Mouse (Mus musculus) ZHBTc4 (cell line): ENCODE measurements around the gene Epop.

Experiments used
- DNase-seq: peaks from one replicate; pipeline ENCODE4 v3.0.0-alpha.2; 2011; ENCODE audit warnings: low read depth, low spot score

Epop gene

DNA sequence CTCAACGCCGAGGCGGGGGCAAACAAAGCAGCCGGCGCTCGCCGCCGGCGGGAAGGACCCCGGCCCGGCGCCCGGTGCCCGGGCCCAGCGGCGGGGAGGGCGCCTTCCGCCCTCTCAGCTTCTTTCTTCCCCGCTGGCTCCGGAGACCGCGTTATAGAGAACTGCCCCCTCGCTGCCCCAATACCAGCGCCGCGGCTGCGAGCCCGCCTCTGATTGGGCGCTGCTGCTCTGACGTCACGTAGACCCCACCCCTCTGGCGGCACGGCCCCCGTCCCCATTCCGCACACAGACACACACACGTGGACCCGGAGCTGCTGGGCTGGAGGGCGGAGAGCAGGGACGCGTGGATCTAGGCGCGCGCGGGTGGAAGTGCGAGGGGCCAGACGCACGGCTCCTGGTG, at the start of gene Epop:
Gene Epop (minus strand): TSS at position 127 of the 400 bp plus-strand sequence.
- DNase-seq, result peak; percentile 95

DNA sequence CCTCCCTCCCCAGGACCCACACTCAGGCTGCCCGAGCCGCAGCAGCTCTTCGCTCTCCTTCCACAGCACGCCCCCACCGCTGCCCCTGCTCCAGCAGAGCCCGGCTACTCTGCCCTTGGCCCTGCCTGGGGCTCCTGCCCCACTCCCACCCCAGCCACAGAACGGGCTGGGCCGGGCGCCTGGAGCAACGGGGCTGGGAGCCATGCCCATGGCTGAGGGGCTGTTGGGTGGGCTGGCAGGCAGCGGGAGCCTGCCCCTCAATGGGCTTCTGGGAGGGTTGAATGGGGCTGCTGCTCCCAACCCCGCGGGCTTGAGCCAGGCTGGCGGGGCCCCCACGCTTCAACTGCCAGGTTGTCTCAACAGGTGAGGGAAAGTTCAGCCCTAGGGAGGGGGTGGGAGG, 48.8 kb upstream of the Epop start:
- no peak for DNase-seq

DNA sequence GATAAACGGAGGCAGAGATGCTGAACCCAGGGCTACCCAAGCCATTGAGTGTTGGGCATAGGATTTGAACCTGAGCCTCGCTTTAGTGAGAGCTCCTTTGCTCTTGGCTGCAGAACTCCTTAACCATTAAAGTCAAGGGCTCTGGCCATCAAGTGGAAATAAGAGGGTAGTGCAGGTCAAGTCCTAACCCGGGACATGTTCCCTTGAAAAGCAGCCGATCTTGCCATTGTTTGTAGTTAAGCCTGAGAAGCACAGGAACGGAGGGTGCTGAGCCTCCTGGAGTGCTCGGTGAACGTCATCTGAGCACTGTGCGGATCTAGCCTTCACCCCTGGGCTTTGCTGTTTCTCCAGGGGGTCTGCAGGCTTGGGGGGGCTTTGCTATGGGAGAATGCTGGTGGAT, 48.3 kb upstream of the Epop start:
- peak; percentile 89 for DNase-seq

DNA sequence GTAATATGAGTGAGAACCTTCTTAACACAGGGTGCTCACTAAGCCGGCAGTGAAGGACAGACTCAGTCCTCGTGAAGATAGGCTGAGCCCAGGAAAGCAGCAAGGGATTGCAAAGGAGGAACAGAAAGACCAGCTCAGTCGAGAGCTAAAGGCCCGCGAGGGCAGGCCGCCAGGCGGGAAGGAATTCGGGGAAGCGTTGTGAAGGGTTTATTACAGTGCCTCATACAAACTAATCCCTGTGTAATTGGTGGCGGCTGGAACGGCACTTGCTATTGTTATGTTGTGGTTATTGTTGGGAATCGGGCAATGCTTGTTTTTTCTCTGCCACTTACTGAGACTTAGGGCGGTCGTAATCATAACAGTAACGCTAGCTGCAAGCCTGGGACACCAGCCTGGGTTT, 47.9 kb upstream of the Epop start:
- DNase-seq, result peak; percentile 28

DNA sequence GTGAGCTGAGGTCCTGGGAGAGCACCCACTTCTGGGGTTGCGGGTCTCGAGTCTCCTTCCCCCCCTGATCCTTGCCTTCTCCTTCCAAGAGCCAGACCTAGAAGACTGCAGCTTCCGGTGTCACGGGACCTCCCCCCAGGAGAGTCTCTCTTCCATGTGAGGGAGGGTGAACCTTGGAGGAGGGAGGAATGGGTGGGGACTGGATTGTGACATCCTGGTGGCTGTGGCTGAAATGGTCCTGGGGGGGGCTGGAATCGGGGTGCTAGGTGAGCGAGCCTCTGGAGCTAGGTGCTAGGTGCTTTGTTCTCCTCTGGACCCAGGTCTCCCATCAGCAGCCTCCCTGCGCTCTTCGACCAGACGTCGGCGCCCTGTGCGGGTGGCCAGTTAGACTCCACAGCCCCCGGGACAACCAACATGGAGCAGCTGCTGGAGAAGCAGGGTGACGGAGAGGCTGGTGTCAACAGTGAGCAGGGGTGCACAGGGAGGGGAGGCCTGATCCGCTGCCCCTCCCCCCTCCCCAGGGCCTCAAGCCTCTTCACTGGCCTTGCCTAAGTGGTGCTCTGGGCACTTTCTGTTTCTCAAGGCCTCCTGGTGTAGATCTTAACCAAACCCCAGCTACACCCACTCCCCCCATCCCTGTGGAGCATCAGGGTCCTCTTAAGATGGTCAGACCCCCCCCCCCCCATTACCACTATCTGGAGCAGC, 46.7 kb upstream of the Epop start:
- DNase-seq, result peak; percentile 48

DNA sequence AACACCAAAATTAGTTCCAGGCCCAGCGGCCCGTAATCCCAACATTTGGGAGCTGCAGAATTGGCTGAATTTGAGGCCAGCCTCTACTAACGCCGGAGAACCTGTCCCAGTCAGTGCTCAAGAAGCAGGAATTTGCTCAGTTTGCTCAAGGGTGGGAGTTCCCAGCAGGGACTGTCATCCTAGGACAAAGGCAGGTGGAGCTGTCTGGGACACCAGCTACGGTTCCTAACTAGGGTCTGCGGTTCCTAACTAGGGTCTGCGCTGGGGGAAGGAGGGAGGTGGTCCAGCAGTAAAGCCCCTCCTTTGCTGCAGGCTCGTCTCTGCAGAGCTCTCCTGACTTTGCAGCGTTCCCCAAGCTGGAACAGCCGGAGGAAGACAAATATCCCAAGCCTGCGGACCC, 43.6 kb upstream of the Epop start:
- peak; percentile 76 for DNase-seq

DNA sequence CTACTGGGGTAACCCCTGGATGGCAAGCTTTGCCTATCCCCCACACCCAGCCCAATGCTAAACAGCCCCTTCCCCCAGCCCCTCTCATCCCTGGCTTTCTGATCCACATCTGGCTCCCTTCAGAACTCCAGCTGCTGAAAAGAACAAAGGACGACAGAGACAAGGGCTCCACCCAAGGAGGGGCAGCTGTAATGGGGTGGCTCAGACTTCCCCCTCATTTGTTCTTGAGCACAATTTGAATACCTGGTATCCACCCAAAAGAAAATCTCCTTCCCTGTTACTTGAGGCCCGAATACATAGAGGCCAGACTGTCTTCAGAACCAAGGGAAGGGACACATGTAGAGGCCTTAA, 41.6 kb upstream of the Epop start:
- DNase-seq, result peak; percentile 83

DNA sequence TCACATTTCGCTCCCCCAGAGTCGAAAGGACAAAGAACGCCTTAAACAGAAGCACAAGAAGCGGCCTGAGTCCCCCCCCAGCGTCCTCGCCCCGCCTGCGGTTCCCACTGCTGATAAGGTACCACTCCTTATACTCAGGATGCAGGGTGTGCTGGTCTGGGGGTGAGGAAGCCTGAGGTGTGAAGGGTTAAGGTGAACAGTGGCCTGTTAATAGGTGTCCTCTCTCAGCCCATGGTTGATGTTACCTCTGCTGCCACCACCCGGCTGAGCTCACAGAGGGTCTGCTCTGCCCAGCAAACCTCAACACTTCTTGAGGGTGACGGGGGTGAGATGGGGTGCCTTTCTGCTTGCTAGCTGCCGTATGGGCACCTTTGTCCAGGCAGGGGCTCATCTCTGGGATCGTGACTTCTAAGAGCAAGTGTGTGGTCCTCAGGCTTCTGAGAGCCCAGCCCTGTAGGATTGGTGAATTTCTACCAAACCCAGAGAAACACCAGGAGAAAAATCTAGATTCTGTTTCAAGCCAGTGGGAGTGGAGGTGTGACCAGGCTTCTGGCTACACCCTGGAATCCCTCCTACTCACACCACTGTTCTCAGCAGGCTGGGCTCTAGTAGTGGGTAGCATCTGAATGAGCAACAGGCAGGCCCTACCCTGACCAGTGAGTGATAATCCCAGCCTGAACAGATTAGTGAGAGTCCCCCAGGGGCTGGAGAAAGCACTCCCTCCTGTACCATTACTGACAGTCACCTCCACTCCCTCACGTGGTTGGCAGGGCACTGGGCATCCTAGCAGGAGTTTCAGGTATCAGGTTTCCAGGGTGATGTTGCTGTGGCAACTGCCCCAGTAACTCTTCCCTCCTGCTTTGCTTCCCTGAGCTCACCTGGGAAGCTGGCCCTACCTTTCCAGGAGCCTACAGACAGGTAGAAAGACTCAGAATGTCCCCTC, 41.0 kb upstream of the Epop start:
- DNase-seq, result peak; percentile 80

DNA sequence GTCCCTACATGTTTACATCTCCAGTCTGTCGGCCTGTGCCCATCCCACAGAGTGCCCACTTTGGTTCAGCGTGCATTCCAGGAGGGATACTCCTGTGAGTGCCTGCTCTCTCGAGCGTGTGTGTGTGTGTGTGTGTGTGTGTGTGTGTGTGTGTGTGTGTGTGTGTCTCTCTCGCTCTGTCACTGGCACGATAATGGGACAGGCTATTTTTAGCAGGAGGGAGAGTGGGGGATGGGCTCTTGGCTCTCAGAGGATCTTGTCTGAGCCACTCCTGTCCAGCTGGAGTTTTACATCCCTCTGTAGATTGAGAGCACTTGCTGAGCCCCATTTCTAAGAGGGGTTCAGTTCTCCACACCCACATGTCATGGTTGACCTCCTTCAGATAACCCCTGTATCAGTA, 40.3 kb upstream of the Epop start:
- peak; percentile 39 for DNase-seq

DNA sequence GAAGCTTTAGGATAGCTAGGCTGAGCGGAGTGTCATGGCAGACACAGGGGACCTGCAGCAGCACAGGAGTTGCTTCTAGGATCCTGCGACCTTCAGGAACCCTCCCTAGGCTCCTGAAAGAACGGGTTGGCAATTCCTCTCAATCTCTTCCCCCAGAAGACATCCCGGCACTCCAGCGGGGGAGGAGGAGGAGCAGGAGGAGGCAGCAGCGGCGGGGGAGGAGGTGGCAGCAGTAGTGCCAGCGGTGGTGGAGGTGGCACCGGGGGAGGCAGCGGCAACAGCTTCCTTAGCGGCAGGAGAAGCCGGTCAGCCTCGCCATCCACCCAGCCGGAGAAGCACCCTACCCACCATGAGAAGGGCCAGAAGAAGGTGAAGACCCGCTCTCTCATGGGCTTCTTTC, 39.8 kb upstream of the Epop start:
- peak; percentile 38 for DNase-seq

DNA sequence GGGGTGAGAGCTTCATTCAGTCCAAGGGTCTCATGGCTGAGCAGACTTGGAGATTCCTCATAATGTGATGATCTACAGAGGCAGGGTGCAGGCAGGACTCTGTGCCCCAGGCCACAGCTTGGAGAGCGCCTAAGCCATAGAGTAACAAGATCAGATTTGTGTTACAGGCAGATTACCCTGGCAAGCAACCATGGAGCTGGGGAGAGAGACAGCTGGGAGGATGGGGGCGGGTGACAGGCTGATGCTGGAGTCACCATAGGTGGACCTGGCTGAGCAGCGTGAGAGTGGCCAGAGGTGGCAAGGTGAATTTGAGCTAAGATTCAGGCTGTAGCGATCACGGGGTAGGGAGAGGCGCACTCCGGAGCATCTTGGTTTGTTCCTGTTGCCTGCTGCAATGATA, 38.7 kb upstream of the Epop start:
- DNase-seq, result no peak

DNA sequence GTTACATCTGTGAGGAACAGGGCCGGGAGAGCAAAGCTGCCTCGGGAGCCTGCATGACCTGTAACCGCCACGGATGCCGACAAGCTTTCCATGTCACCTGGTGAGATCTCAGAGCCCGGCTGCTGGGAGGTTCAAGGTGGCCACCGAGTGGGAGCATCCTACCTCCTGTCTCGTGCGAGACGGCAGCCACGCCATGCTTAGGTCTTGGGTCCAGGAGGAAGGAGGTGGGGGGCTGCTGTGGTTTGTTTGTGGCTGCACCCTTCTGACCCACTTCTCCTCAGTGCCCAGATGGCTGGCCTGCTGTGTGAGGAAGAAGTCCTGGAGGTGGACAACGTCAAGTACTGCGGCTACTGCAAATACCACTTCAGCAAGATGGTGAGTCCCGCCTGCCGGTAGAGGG, 37.3 kb upstream of the Epop start:
- peak; percentile 16 for DNase-seq

DNA sequence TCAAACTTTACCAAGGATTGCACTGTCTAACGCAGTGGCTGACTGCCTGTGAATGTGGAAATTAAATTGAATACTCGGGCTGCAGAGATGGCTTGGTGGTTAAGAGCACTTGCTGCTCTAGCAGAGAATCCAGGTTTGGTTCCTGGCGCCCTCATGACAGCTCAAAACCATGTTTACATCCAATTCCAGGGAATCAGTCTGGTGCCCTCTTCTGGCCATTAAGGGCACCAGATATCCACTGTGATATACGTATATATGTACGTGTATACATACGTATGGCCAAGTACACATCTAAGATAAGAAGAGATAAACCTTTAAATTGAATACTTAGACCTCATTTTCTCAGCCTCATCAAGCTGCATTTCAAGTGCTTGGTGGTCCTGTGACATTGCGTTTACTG, 36.7 kb upstream of the Epop start:
- DNase-seq, result peak; percentile 84

DNA sequence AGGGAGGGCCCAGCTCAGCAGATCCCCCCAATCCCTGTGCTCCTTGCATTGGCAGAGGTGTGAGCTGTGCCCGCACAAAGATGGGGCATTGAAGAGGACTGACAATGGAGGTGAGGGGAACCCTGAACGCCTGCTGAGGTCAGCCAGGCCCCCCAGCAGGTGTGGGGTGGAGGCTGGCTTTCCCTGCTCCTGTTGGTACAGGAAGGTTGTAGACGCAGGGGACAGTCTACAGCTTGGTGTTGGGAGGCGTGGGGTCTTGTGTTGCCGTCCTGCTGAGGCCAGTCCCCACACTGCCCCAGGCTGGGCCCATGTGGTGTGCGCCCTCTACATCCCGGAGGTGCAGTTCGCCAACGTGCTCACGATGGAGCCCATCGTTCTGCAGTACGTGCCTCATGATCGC, 35.9 kb upstream of the Epop start:
- DNase-seq, result peak; percentile 39

DNA sequence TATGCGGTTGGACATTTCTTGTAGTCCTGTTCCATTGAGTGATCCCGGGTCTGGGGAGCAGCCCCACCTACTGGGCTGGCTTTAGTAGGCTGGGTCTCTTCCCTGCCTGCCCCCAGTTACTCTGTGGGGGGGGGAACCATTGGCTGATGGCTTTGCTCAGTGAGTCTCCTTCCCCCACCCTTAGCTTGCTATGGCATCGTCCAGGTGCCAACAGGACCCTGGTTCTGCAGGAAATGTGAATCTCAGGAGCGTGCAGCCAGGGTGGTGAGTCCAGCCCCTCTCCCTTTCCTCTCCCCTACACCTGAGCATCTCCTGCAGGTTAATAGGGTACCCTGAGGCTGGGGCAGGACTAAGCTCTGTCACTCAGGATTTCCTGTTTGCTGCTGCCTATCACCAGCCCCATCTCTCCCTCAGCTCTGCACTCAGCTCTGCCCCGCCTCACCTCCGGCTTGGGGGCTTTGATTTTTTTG, 35.3 kb upstream of the Epop start:
- DNase-seq, result peak; percentile 79

DNA sequence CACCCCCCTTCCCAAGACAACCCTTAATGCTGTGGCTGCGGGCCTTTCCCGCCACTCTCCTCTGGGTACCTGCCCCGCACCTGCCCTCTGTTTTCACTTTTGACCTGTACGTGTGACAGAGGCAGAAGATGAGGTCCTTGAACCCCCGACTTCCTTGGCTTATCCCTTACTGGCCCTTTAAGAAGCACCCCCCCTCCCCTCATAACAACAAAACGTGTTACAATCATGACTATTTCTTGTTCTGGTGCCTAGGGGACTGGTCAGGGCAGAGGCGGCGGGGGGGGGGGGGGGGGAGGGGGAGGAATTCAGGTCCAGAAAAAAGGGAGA, 34.8 kb upstream of the Epop start:
- DNase-seq, result no peak

DNA sequence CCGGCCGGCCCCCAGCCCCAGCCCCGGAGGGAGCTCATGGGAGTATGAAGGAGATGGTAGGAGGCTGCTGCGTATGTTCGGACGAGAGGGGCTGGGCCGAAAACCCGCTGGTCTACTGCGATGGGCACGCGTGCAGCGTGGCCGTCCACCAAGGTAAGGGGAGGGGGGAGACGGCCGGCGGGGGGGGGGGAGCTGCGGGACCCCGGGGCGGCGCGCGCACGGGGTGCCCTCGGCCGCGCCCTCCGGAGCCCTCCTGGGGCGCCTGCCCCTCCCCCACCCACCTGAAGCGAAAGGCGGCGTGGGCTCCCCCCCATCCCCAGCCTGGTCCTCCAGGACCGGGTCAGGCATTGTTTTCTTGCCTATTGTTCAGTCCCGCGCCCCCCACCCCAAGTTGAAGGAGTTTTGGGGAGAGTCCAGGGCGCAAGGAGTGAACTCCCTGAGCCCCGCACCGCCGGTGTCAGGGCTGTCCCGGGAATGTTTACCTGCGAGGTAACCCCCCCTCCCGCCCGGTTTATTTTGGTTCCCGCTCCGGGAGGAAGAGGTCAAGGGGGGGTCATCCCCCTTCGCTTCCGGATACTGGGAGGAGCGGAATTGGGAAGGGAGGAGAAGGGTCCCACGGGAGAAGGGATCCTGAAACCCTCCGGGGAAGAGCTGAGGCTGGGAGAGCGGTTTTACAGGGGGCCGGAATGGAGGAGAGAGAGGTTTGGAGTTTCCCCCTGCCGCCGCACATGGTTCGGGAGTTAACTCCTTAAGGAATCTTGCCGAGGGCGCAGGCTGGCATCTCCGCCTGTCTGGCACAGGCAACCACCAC, 34.2 kb upstream of the Epop start:
- DNase-seq, result peak; percentile 84

DNA sequence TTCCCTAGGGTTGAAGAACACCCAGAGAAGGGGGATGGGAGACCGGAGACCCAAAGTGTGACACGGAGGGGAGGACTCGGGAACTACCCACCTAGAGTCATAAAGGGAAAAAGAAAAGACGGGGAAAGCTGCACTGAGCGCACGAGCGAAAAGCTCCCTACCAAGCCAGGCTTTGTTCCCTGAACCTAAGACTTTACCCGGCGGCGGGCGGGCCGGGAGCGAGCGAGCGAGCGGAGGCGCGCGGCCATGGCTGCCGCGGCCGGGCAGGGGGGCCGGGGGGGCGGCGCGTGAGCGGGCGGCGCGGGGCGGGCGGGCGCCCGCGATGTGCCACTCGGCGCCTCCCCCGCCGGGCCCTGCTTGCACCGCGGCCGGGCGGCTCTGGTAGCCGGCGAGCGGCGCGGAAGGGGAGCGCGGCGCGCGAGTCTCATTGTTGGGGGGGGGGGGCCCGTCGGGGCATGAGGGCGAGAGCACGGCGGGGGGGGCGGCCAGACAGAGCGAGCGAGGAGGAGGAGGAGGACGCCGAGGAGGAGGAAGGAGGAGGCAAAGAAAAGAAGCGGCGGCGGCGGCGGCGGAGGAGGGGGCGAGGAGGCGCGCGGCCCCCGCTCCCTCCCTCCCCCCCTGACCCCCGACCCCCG, 33.5 kb upstream of the Epop start, which contains the start of gene Mllt6:
Gene Mllt6 (plus strand): TSS at position 522 of the 635 bp plus-strand sequence.
- DNase-seq, result peak; percentile 86

DNA sequence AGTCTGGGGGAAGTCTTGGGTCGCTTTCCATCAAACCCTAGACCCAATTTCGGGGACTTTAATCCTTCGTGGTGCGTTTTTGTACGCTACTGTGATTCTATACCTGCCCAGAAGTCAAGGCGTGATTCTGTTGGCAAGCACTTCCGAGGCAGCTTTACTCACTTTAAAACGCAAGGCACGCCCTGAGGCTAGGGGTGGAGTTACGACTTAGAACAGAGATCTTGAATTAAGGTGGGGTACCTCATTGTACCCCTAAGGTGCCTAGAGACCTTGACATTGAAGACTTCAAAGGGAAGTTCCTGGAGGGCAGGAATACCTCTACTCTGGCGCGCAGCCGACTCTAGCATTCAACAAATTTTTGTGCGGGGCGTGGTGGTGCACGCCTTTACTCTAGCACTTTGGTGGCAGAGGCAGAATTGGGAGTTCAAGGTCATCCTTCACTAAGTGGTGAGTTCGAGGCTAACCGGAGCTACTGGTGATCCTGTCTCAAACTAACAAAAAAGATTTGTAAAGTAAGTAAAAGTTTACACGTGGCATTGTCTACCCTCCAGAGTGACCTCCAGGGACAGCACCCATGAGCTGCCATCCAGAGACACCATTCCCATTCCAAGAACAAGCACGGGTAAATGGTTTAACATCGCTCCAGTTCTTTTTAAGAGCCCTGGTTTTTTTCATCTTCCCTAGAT, 32.8 kb upstream of the Epop start:
- DNase-seq, result peak; percentile 100

DNA sequence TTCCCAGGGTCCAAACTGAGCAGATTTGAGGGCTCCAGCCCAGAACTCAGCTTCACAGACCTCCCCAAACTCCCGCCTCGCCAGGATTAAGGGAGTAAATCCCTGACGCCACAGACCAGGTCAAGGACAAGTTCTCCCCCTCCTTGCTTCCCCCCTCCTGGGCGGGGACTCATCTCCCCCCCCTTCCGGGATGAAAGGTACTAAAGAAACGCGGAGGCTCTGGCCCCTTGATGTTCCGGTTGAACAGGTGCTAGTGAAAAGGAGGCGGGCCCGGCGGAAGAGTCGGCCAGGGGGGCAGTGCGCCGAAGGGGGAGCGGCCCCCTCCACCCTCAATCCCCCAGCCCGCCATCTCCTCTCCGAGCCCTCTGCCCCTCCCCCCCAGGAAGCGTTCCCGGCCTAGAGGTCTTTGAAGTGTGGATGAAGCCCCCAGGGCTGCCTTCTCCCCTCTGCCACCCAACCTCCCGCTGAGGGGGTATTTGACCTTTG, 32.2 kb upstream of the Epop start:
- DNase-seq, result peak; percentile 99
